Mouse (Mus musculus) bone marrow, adult 2 months (tissue): ENCODE measurements around the gene Nadsyn1. TPM values are rescaled to one million over a fixed set of nuclear protein-coding genes. Genes with fewer than 3 reads are reported as not detected.

Experiments used
- H3K27ac ChIP-seq: fragments of 200-500 bp; 2 replicates; pipeline ENCODE4 v1.5.1; 2012; ENCODE audit warnings: low read depth, mild to moderate bottlenecking, control low read depth, inconsistent platforms, low read length; ENCODE audit not compliant: control insufficient read depth, poor library complexity, insufficient read depth
- H3K4me1 ChIP-seq: fragments of 200-500 bp; 2 replicates; pipeline ENCODE4 v1.6.1; 2011; ENCODE audit warnings: low read length; ENCODE audit not compliant: control insufficient read depth, insufficient read depth
- H3K4me3 ChIP-seq: fragments of 200-500 bp; replicated peaks from 2 replicates; pipeline ENCODE3; 2011; ENCODE audit warnings: mild to moderate bottlenecking, low read depth, low read length, control low read depth; ENCODE audit not compliant: control insufficient read depth
- CTCF ChIP-seq: fragments of 200-500 bp; IDR thresholded peaks from 2 replicates; pipeline ENCODE4 v1.5.1; 2011; ENCODE audit warnings: low read length, control low read depth; ENCODE audit not compliant: control insufficient read depth, insufficient read depth
- POLR2A ChIP-seq: fragments of 200-500 bp; IDR thresholded peaks from 2 replicates; pipeline ENCODE4 v1.6.1; 2011; ENCODE audit warnings: low read depth, mild to moderate bottlenecking, control low read depth, low read length, borderline replicate concordance; ENCODE audit not compliant: control insufficient read depth
- WGBS: fragments of 180-500 bp; shearing (Covaris S2); methylation state at CpG from one replicate; pipeline ENCODE4 v1.1.7; 2018; 5-methylcytosine and 5-hydroxymethylcytosine counted together
- polyA plus RNA-seq: library from polyadenylated mRNA; stranded (reverse); fragments of >200 nt; gene quantifications from 2 replicates; pipeline ENCODE4 v1.2.4, GENCODE M21; 2011; ENCODE audit warnings: low replicate concordance; ENCODE audit not compliant: missing spikeins, insufficient read depth, insufficient read length

Nadsyn1 gene
- polyA plus RNA-seq, 1 experiment: 4.4 TPM

GRCm38 (mm10) chr7:143793121-143793520 lies 29.5 kb downstream of the Nadsyn1 start:
- Histone ChIP-seq H3K4me3 (no peak overlapping the region), H3K27ac (no peak overlapping the region), H3K4me1 (no peaks in the 10 kb centered on the region)
- peak; percentile 70 for TF ChIP-seq CTCF
- no peak for TF ChIP-seq POLR2A
- 37% methylated on average over 4 of the region's 4 CpGs for WGBS

- TF ChIP-seq POLR2A (no peak), CTCF (no peak)
Measured at GRCm38 (mm10) chr7:143792336-143792985, 30.2 kb downstream of the Nadsyn1 start.

DNA sequence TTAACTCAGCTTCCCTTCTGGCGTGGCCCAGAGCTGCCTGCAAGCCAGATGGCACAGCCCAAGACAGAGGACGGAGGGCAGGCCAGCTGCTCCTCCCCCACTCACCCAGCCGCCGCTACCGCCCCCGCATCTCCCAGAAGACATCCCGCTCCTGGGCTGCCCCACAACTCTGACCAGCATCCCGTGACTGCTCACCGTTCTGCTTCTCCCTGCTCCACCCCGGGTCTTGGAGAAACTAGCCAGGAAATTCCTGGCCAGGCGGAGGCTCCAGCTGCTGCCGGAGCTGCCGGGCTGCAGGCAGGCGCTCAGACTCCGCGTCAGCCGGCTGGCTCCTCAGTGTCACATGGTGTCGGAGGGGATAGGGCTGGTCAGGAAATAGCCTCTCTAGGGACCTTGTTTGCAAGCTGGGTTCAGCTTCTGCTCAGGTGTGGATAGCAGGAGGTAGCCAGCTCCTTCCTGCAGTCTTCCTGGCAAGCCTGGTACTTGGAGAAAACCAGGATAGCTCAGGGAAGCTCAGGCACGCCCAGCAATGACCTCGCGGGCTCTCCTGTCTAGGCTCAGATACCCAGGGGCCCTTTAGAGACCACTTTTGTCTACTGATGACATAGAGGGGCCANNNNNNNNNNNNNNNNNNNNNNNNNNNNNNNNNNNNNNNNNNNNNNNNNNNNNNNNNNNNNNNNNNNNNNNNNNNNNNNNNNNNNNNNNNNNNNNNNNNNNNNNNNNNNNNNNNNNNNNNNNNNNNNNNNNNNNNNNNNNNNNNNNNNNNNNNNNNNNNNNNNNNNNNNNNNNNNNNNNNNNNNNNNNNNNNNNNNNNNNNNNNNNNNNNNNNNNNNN lies 38.4 kb downstream of the Nadsyn1 start, which contains the start of gene Mrgpre:
Mrgpre (minus strand) TSS at position 505 of the 834 bp plus-strand sequence.
- Histone ChIP-seq H3K4me3 (peak within 1 kb of the TSS; percentile 65), H3K4me1 (peaks cover 3% of the 10 kb centered on the region; the same call in 1 of the 2 replicates), H3K27ac (peak within 1 kb of the TSS; percentile 71)
- WGBS: 8% methylated on average over 21 of the region's 21 CpGs
- TF ChIP-seq POLR2A: peak; percentile 35; the same call in 1 of the 2 replicates
- TF ChIP-seq CTCF: no peak

More at GRCm38 (mm10) chr7:143792336-143792985, 30.2 kb downstream of the Nadsyn1 start:
- no peak overlapping the region for H3K4me3 ChIP-seq
- 85% methylated on average over 6 of the region's 6 CpGs for WGBS
- no peak overlapping the region for H3K27ac ChIP-seq
- H3K4me1 ChIP-seq: no peaks in the 10 kb centered on the region

DNA sequence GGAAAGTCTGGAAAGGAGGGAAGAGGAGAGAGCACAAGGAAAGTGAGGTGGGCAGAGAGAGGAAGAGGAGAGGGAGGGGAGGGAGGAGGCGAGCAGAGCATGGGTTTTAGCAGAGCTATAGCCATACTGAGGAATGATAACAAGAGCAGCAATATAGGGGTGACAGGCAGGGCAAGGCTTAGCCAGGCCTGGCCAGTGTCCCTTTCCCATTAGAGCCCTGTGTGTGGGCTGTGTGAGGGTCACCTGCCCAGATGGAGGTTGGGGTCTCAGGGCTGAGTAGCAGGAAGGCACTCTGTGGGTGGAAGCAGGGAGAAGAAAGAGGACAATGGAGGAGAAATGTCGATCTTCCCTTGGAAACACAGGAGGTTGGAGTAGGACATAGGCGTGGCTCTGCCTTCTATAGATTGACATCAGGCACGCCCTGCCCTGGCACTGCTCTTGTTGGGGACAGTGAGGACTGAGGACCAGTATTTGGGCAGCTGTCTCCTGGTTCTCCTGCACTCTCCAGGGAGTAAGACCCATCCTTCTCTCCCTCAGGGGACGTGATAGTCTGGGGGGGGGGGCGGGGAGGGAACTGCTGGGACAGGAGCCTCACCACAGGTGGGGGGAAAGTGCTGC lies 39.2 kb downstream of the Nadsyn1 start:
- Histone ChIP-seq H3K4me3 (peak overlapping the region; percentile 65), H3K4me1 (peaks cover 3% of the 10 kb centered on the region; the same call in 1 of the 2 replicates), H3K27ac (no peak overlapping the region; the same call in 1 of the 2 replicates)
- WGBS: 21% methylated on average over 6 of the region's 6 CpGs
- no peak for TF ChIP-seq CTCF
- TF ChIP-seq POLR2A: no peak

- H3K27ac ChIP-seq: no peak overlapping the region
- 41% methylated on average over 2 of the region's 2 CpGs for WGBS
- H3K4me1 ChIP-seq: no peaks in the 10 kb centered on the region
- no peak for TF ChIP-seq CTCF
- no peak for TF ChIP-seq POLR2A
- H3K4me3 ChIP-seq: no peak overlapping the region
Measured at GRCm38 (mm10) chr7:143777375-143777774, 45.3 kb downstream of the Nadsyn1 start.

- Histone ChIP-seq H3K27ac (no peak overlapping the region), H3K4me3 (no peak overlapping the region), H3K4me1 (no peaks in the 10 kb centered on the region)
- TF ChIP-seq POLR2A (no peak), CTCF (no peak)
- WGBS: 68% methylated on average over 3 of the region's 3 CpGs
Measured at GRCm38 (mm10) chr7:143776137-143776536, 46.5 kb downstream of the Nadsyn1 start.

DNA sequence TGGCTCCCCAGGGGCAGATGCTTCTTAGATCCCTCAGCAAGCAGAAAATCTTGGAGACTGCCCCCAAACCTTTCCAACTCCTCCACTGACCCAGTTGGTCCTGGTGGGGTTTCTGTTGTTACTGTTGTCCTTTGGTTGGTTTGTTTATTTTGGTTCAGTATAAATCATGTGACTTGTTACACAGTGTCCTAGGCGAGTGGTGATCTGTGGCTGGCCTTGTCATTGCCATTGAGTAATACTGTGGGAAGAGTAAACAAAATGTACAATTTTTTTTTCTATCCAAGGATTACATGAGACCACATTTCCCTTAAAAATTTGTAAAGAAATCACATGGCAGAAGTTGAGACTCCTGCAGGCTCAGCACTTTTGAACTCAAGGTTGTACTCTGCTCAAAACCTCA lies 53.2 kb downstream of the Nadsyn1 start:
- WGBS: 23% methylated on average over 1 of the region's 1 CpGs
- no peaks in the 10 kb centered on the region; the same call in 1 of the 2 replicates for H3K4me1 ChIP-seq
- no peak overlapping the region for H3K27ac ChIP-seq
- no peak overlapping the region for H3K4me3 ChIP-seq
- TF ChIP-seq CTCF (no peak), POLR2A (no peak)

- Histone ChIP-seq H3K4me3 (no peak overlapping the region), H3K4me1 (no peaks in the 10 kb centered on the region; the same call in 1 of the 2 replicates), H3K27ac (no peak overlapping the region)
- 55% methylated on average over 6 of the region's 6 CpGs for WGBS
- TF ChIP-seq POLR2A: no peak
- TF ChIP-seq CTCF: no peak
Measured at GRCm38 (mm10) chr7:143768267-143768666, 54.4 kb downstream of the Nadsyn1 start.
